Mouse (Mus musculus) lung, postnatal 0 days (tissue): Measurements from ENCODE around the gene Cgref1. TPM values are rescaled to one million over a fixed set of nuclear protein-coding genes. Genes with fewer than 3 reads are reported as not detected.
A peak's percentile ranks its signal among the peaks of the same experiment; 100 is the strongest.

Source experiments
- ATAC-seq: fragments of 200-750 bp; cut with Nextera tagmentation; 2 replicates; pipeline ENCODE4 v1.8.0; 2017; ENCODE audit warnings: moderate library complexity
- DNase-seq: peaks from one replicate; pipeline ENCODE4 v3.0.0-alpha.2; 2016; ENCODE audit warnings: low spot score
- H3K27ac ChIP-seq: fragments of 300-500 bp; sonication (generic); 2 replicates; pipeline ENCODE4 v1.5.1; 2014; ENCODE audit warnings: antibody characterized with exemption, mild to moderate bottlenecking, low read length, mixed read lengths
- H3K27me3 ChIP-seq: fragments of 300-500 bp; sonication (generic); replicated peaks from 2 replicates; pipeline ENCODE4 v1.6.1; 2014; ENCODE audit warnings: low read length, mixed read lengths; ENCODE audit not compliant: insufficient read depth
- H3K36me3 ChIP-seq: fragments of 300-500 bp; sonication (generic); 2 replicates; pipeline ENCODE4 v1.6.1; 2014; ENCODE audit warnings: low read length, mixed read lengths; ENCODE audit not compliant: insufficient read depth
- H3K4me1 ChIP-seq: fragments of 300-500 bp; sonication (generic); 2 replicates; pipeline ENCODE4 v1.6.1; 2014; ENCODE audit warnings: antibody characterized with exemption, low read depth, low read length, mixed read lengths; ENCODE audit not compliant: insufficient read depth
- H3K4me2 ChIP-seq: fragments of 300-500 bp; sonication (generic); replicated peaks from 2 replicates; pipeline ENCODE4 v1.6.1; 2014; ENCODE audit warnings: low read depth, mild to moderate bottlenecking, low read length, moderate library complexity, mixed read lengths
- H3K4me3 ChIP-seq: fragments of 300-500 bp; sonication (generic); 2 replicates; pipeline ENCODE4 v1.5.1; 2014; ENCODE audit warnings: low read depth, low read length
- H3K9ac ChIP-seq: fragments of 300-500 bp; sonication (generic); replicated peaks from 2 replicates; pipeline ENCODE4 v1.6.1; 2014; ENCODE audit warnings: low read depth, mild to moderate bottlenecking
- H3K9me3 ChIP-seq: fragments of 300-500 bp; sonication (generic); 2 replicates; pipeline ENCODE4 v1.6.1; 2016; ENCODE audit warnings: low read length, mixed read lengths
- CTCF ChIP-seq: IDR thresholded peaks from 2 replicates; pipeline ENCODE4 v1.5.1; 2016; ENCODE audit warnings: antibody characterized with exemption, mild to moderate bottlenecking
- EP300 ChIP-seq: IDR thresholded peaks from 2 replicates; pipeline ENCODE4 v1.6.1; 2016; ENCODE audit warnings: antibody characterized with exemption, mild to moderate bottlenecking, control low read depth
- WGBS: fragments of 180-500 bp; shearing (Covaris S2); extraction: QIAGEN DNeasy Blood & Tissue Kit; methylation state at CpG from one replicate; pipeline ENCODE4 v1.1.7; 2014; 5-methylcytosine and 5-hydroxymethylcytosine counted together
- polyA plus RNA-seq: library from polyadenylated mRNA; unstranded; fragments of >200 nt; fragmentation: Nextera tagmentation; extraction: Ambion mirVana; gene quantifications from 2 replicates; pipeline ENCODE4 v1.2.1, GENCODE M21; 2015

The Cgref1 gene
- polyA plus RNA-seq, 1 experiment from 2014 or later: 2.3 TPM

GRCm38 (mm10) chr5:30921256-30922033 is 23.9 kb downstream of the Cgref1 start, which contains the start of gene Khk:
TSS of gene Khk (plus strand) at chr5:30921431.
- Histone ChIP-seq H3K27me3 (no peaks in the 10 kb centered on the region), H3K9me3 (no peaks in the 10 kb centered on the region), H3K4me2 (peak within 1 kb of the TSS; percentile 75), H3K36me3 (peaks cover 12% of the 10 kb centered on the region; the same call in 1 of the 2 replicates), H3K9ac (peak within 1 kb of the TSS; percentile 51), H3K4me1 (peaks cover 6% of the 10 kb centered on the region), H3K27ac (peak within 1 kb of the TSS; percentile 85), H3K4me3 (peak within 1 kb of the TSS; percentile 65)
- TF ChIP-seq CTCF (peak; percentile 91), EP300 (no peak)
- DNase-seq: peak; percentile 96
- ATAC-seq: peak; percentile 88
- 1% methylated on average over 32 of the region's 40 CpGs for WGBS

- Histone ChIP-seq H3K27ac (no peak overlapping the region), H3K4me3 (peak overlapping the region; percentile 65; the same call in 1 of the 2 replicates), H3K9ac (no peak overlapping the region), H3K4me2 (peak overlapping the region; percentile 75), H3K27me3 (no peaks in the 10 kb centered on the region), H3K36me3 (peaks cover 12% of the 10 kb centered on the region; the same call in 1 of the 2 replicates), H3K4me1 (peaks cover 7% of the 10 kb centered on the region), H3K9me3 (no peaks in the 10 kb centered on the region)
- 60% methylated on average over 19 of the region's 19 CpGs for WGBS
- DNase-seq (peak; percentile 37), ATAC-seq (no peak)
- TF ChIP-seq EP300 (no peak), CTCF (no peak)
Measured at GRCm38 (mm10) chr5:30920621-30921020, 24.8 kb downstream of the Cgref1 start.

GRCm38 (mm10) chr5:30919831-30920614 is 25.4 kb downstream of the Cgref1 start:
- WGBS: 60% methylated on average over 11 of the region's 11 CpGs
- TF ChIP-seq EP300: no peak
- no peak; the same call in 1 of the 2 replicates for TF ChIP-seq CTCF
- Histone ChIP-seq H3K4me3 (no peak overlapping the region), H3K27me3 (no peaks in the 10 kb centered on the region), H3K9ac (no peak overlapping the region), H3K36me3 (peaks cover 12% of the 10 kb centered on the region; the same call in 1 of the 2 replicates), H3K27ac (no peak overlapping the region), H3K4me2 (peak overlapping the region; percentile 75), H3K4me1 (peaks cover 13% of the 10 kb centered on the region), H3K9me3 (no peaks in the 10 kb centered on the region)
- DNase-seq: peak; percentile 43
- ATAC-seq: no peak

GRCm38 (mm10) chr5:30918691-30919090 is 26.7 kb downstream of the Cgref1 start:
- DNase-seq (no peak), ATAC-seq (no peak)
- WGBS: 93% methylated on average over 8 of the region's 8 CpGs
- no peak overlapping the region for H3K9ac ChIP-seq
- no peaks in the 10 kb centered on the region for H3K27me3 ChIP-seq
- no peak overlapping the region for H3K27ac ChIP-seq
- no peak overlapping the region for H3K4me2 ChIP-seq
- H3K9me3 ChIP-seq: no peaks in the 10 kb centered on the region
- H3K36me3 ChIP-seq: peaks cover 12% of the 10 kb centered on the region; the same call in 1 of the 2 replicates
- TF ChIP-seq CTCF (no peak), EP300 (no peak)
- H3K4me3 ChIP-seq: no peak overlapping the region
- peaks cover 13% of the 10 kb centered on the region for H3K4me1 ChIP-seq

GRCm38 (mm10) chr5:30917891-30918670 is 27.3 kb downstream of the Cgref1 start:
- H3K27ac ChIP-seq: no peak overlapping the region
- H3K9ac ChIP-seq: no peak overlapping the region
- no peak overlapping the region for H3K4me3 ChIP-seq
- H3K9me3 ChIP-seq: no peaks in the 10 kb centered on the region
- no peak overlapping the region for H3K4me2 ChIP-seq
- TF ChIP-seq CTCF (no peak), EP300 (no peak)
- peaks cover 12% of the 10 kb centered on the region; the same call in 1 of the 2 replicates for H3K36me3 ChIP-seq
- 87% methylated on average over 31 of the region's 31 CpGs for WGBS
- H3K27me3 ChIP-seq: no peaks in the 10 kb centered on the region
- no peak for DNase-seq
- no peak for ATAC-seq
- H3K4me1 ChIP-seq: peaks cover 14% of the 10 kb centered on the region
